Mouse (Mus musculus) CD8-positive naive resting alpha-beta T cell, adult 2 months (primary cell): ENCODE measurements around the gene Zdhhc20.
"Not testable (repeated sequence)": the region's sequence is repeated elsewhere in the genome, so short reads cannot be mapped to it uniquely, and the experiment has no call there.

Source experiments
- DNase-seq, 2 experiments: peaks; one replicate each; pipeline ENCODE4 v3.0.0; 2022; ENCODE audit warnings: low read depth in 2 of 2, low spot score in 2 of 2

Gene Zdhhc20

GRCm38 (mm10) chr14:57890011-57890842, at the start of gene Zdhhc20:
Gene Zdhhc20, minus strand, starts transcription at chr14:57890276.
- peak; percentile 95 to 96 for DNase-seq

GRCm38 (mm10) chr14:57937297-57937696, 47.2 kb upstream of the Zdhhc20 start:
- DNase-seq: no peak

- DNase-seq: no peak
Measured at GRCm38 (mm10) chr14:57934666-57935065, 44.6 kb upstream of the Zdhhc20 start.

GRCm38 (mm10) chr14:57933608-57934007, 43.5 kb upstream of the Zdhhc20 start:
- DNase-seq: no peak

GRCm38 (mm10) chr14:57932881-57933443, 42.9 kb upstream of the Zdhhc20 start:
- no peak for DNase-seq

DNA sequence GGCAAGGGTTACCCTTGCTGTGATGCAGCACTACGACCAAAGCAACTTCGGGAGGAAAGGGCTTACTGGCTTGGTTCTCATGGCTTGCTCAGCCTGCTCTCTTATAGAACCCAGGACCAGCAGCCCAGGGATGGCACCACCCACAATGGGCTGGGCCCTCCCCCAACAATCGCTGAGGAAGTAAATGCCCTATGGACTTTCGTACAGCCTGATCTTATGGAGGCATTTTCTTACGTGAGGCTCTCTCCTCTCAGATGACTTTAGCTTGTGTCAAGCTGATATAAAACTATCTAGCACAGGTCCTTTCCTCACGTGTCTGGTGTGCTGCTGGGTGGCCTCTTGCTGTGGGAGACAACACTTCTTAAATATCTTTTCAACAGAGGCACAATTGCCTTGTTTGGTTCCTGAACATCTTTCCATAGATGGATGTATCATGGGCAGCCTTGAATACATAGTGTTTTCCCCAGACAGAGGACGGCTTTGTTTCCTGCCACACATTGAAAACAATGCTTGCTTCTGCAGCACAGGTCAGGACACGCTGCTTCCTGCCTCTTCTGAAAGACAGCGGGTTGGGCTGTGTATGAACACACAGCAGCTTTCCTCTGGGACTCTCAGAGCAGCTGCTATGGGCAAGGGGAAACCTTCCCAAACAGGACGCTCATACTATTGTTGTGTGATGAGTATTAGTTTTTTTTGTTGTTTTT, 31.5 kb upstream of the Zdhhc20 start:
- DNase-seq: no peak

GRCm38 (mm10) chr14:57920568-57921310, 30.7 kb upstream of the Zdhhc20 start:
- no peak for DNase-seq

DNA sequence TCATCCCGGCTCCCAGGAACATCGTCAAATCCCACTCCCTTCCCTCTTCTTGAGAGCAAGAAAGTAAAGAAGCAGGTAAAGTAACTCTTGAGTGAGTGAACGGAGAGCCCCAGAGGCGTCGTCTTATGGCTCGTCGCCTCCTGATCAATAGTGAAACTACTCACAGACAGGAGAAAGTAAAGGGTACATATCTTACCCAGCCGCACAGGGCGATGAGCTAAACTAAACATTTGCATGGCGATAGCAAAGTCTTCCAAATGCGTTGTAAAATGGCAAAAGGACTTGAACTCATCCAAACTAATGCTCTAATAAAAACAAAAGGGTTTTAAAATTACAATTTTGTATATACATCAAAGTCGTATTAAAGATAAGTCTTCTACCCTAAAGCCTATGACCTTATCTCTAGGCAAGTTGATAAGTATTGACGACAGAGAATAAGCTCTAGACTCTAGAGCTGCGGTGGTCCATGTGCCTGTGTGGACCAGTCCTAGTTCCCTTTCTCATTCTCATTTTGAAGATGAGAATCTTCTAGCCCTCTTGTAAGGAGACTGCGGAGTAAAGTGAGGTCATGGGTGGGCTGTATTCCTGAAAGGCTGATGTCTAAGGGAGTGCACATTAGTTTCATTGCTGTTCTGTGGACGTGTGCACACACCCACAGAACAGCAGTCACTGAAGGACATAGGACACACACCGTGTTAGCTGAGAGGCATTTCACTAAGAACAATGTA, 29.2 kb upstream of the Zdhhc20 start:
- DNase-seq: no peak

- DNase-seq: no peak
Measured at GRCm38 (mm10) chr14:57915341-57915740, 25.3 kb upstream of the Zdhhc20 start.

DNA sequence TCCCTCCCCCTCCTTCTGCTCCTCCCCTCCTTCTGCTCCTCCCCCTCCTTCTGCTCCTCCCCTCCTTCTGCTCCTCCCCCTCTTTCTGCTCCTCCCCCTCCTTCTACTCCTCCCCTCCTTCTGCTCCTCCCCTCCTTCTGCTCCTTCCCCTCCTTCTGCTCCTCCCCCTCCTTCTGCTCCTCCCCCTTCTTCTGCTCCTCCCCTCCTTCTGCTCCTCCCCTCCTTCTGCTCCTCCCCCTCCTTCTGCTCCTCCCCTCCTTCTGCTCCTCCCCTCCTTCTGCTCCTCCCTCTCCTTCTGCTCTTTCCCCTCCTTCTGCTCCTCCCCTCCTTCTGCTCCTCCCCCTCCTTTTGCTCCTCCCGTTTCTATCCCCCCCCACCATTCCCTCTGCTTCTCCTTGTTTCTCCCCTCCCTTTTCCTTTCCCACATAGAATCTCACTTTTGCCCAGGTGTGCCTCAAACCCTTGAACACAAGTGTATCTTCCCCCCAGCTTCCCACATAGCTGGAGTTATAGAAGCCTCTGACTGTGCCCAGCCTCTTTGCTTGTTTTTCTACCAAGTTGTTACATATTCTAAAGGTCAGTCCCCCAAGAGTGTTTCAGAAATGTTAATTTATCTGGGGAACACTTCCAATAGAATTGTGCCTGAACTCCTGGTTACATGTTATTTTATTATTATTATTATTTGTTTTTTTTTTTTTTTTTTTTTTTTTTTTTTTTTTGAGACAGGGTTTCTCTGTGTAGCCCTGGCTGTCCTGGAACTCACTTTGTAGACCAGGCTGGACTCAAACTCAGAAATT, 22.3 kb upstream of the Zdhhc20 start:
- not testable (repeated sequence) for DNase-seq

- not testable (repeated sequence) for DNase-seq
Measured at GRCm38 (mm10) chr14:57911787-57912186, 21.7 kb upstream of the Zdhhc20 start.

DNA sequence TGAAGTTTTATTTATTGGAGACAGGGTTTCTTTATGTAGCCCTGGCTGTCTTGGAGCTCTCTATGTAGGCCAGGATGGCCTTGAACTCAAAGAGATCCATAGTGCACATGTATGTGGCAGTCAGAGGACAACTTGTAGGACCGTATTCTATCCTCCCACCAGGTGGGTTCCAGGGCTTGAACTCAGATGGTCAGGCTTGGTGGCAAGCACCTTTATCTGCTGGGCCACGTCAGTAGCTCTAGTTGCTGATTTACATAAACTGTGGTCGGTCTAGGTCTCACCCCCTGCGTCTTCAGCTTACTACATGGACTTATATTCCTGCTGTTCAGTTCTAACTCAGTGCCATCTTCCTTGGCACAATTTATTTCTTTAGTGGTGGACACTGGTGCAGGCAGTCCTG, 21.2 kb upstream of the Zdhhc20 start:
- no peak for DNase-seq

GRCm38 (mm10) chr14:57910501-57911068, 20.5 kb upstream of the Zdhhc20 start:
- DNase-seq: peak; percentile 82 to 87

DNA sequence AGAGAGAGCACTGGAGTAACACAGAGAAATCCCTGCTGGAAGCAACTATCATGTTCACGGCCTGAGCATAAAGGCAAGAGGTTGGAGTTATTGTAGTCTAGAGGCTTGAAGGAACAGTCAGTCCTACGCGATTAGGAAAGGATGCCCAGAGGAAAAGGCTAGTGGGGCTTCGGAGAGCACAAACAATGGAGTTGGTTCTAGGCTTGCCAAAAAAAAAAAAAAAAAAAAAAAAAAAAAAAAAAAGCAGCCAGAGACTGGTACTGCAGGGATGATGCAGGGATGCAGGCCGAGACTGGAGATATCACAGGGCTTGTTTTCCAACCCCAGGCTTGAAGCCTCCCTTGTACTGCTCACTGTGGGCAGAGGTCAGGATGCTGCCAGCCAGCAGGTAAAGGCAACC, 19.2 kb upstream of the Zdhhc20 start:
- DNase-seq: no peak

DNA sequence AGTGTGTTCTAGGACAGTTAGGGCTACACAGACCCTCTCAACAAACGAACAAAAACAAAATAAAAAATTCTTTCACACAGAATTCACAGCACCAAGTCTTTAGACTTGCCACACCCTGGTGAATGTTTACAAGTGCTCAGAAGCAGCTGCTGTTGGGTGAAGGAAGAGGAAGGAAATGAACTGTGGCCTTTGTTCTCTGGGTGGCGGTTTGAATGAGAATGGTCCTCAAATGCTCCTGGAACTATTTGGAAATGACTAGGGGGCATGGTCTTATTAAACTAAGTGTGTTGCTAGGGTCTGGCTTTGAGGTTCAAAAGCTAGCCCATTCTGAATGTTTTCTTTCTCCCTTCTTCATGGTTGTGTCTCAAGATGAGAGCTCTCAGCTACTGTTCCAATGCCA, 18.4 kb upstream of the Zdhhc20 start:
- DNase-seq: peak; percentile 21 to 38

DNA sequence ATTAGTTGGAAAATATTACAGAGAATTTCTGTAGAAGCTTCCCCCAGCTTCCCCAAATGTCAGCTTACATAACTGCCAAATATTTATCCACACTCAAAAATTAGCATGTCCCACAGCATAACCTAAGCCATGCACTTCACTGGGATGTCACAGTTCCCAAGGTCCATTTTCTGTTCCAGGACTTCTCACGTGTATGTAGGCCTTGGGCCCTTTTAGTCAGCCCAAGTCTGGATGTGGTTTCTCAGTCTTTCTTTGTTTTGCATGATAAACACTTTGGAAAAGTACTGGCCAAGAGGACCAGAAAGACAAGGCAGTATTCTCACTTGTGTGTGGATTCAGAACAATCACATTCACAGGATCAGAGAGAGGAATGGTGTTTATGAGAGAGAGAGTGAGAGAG, 11.9 kb upstream of the Zdhhc20 start:
- DNase-seq: no peak

DNA sequence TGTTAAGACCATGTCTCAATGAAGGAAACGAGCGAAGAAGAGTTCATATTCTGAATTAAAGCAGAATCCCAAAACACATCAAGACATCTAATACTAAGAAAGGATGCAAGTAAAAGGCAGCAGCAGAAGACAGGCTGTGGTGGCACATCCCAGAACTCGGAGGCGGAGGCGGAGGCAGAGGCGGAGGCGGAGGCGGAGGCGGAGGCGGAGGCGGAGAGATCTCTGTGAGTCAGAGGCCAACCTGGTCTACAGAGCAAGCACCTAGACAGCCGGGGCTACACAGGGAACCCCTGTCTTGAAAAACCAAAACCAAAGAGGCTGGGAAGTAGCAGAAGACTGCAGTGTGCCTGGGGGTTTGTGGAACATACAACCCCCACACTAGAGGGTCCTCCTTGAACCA, 6.8 kb upstream of the Zdhhc20 start:
- no peak for DNase-seq

DNA sequence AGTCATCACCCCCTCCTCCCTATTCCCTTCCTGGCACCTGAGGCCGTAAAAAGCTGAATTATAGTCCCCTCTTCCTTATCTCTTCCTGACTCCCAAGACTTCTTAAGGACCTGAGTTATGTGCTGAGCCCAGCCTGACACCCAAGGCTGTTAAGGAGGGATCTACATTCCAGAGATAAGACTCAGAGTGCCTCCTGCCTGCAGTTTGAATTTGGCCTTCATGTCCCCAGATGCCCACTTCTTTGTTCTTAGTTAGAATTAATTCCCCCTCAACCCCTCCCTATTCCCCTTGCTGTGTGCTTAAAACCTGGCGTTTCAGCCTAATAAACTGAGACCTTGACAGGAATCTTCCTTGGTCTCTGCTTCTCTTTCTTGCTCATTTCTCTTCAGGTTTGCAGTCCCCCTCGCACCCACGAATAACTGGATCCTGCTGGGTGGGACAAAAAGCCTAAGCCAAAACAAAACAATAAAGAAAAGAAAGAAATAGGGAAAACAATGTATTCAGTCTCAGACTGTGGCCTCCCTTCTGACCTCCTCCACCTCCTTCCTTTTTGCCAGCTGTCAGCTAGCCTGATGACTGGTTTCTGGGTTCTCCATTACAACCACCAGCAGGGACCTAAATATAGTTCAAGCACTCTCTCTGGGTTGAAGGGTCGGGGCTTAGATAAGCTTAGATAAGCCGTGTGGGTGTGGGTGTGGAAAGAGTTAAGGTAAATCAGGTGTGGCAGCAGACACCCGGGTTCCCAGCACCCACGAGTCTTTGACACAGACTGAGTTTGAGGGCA, 6.2 kb upstream of the Zdhhc20 start:
- DNase-seq: not testable (repeated sequence)

- DNase-seq: no peak
Measured at GRCm38 (mm10) chr14:57894346-57894745, 4.3 kb upstream of the Zdhhc20 start.
